Mouse (Mus musculus) hindbrain, embryonic 11.5 days (tissue): ENCODE results near the gene Brca2. TPM values are rescaled to one million over a fixed set of nuclear protein-coding genes. Genes with fewer than 3 reads are reported as not detected.

Experiments
- ATAC-seq: fragments of 200-750 bp; cut with Nextera tagmentation; 2 replicates; pipeline ENCODE4 v1.8.0; 2017; ENCODE audit warnings: mild to moderate bottlenecking, moderate TSS enrichment, moderate library complexity; ENCODE audit not compliant: low FRiP score
- DNase-seq: peaks from one replicate; pipeline ENCODE4 v3.0.0-alpha.2; 2015; ENCODE audit warnings: low spot score
- H3K27ac ChIP-seq: fragments of 300-500 bp; sonication (generic); 2 replicates; pipeline ENCODE4 v1.5.1; 2014; ENCODE audit warnings: mild to moderate bottlenecking, low read depth, low read length
- H3K27me3 ChIP-seq: fragments of 300-500 bp; sonication (generic); 2 replicates; pipeline ENCODE4 v1.6.1; 2014; ENCODE audit warnings: mild to moderate bottlenecking, low read length, moderate library complexity, mixed read lengths; ENCODE audit not compliant: control insufficient read depth, insufficient read depth
- H3K36me3 ChIP-seq: fragments of 300-500 bp; sonication (generic); 2 replicates; pipeline ENCODE4 v1.6.1; 2014; ENCODE audit warnings: mild to moderate bottlenecking, low read length, moderate library complexity, mixed read lengths; ENCODE audit not compliant: control insufficient read depth, insufficient read depth
- H3K4me1 ChIP-seq: fragments of 300-500 bp; sonication (generic); replicated peaks from 2 replicates; pipeline ENCODE4 v1.6.1; 2014; ENCODE audit warnings: low read length, mixed read lengths; ENCODE audit not compliant: control insufficient read depth, insufficient read depth
- H3K4me2 ChIP-seq: fragments of 300-500 bp; sonication (generic); replicated peaks from 2 replicates; pipeline ENCODE4 v1.6.1; 2014; ENCODE audit warnings: mild to moderate bottlenecking, low read depth, low read length
- H3K4me3 ChIP-seq: fragments of 300-500 bp; sonication (generic); 2 replicates; pipeline ENCODE4 v1.5.1; 2014; ENCODE audit warnings: low read depth, low read length
- H3K9ac ChIP-seq: fragments of 300-500 bp; sonication (generic); 2 replicates; pipeline ENCODE4 v1.6.1; 2014; ENCODE audit warnings: low read depth, low read length
- H3K9me3 ChIP-seq: fragments of 300-500 bp; sonication (generic); 2 replicates; pipeline ENCODE4 v1.6.1; 2016; ENCODE audit warnings: low read length; ENCODE audit not compliant: control insufficient read depth
- WGBS: fragments of 180-500 bp; shearing (Covaris S2); extraction: QIAGEN DNeasy Blood & Tissue Kit; methylation state at CpG from one replicate; pipeline ENCODE4 v1.1.7; 2014; 5-methylcytosine and 5-hydroxymethylcytosine counted together
- polyA plus RNA-seq: library from polyadenylated mRNA; unstranded; fragments of >200 nt; fragmentation: Nextera tagmentation; extraction: Ambion mirVana; gene quantifications from 2 replicates; pipeline ENCODE4 v1.2.1, GENCODE M21; 2014

The Brca2 gene
- polyA plus RNA-seq, 1 experiment from 2014 or later, result 25.8 TPM

GRCm38 (mm10) chr5:150592186-150592903 lies 69.9 kb downstream of the Brca2 start:
- Histone ChIP-seq H3K27me3 (peaks cover 20% of the 10 kb centered on the region), H3K4me3 (no peak overlapping the region), H3K36me3 (no peaks in the 10 kb centered on the region), H3K9ac (no peak overlapping the region), H3K27ac (no peak overlapping the region), H3K9me3 (no peaks in the 10 kb centered on the region), H3K4me2 (no peak overlapping the region), H3K4me1 (peaks cover 7% of the 10 kb centered on the region; the same call in 1 of the 2 replicates)
- no peak for ATAC-seq
- WGBS, result 74% methylated on average over 13 of the region's 13 CpGs
- no peak for DNase-seq

GRCm38 (mm10) chr5:150592904-150593755 lies 70.7 kb downstream of the Brca2 start:
- Histone ChIP-seq H3K9me3 (no peaks in the 10 kb centered on the region), H3K4me2 (peak overlapping the region; percentile 100), H3K27me3 (peaks cover 20% of the 10 kb centered on the region), H3K4me3 (peak overlapping the region; percentile 82), H3K9ac (peak overlapping the region; percentile 15; the same call in 1 of the 2 replicates), H3K27ac (no peak overlapping the region), H3K4me1 (peaks cover 7% of the 10 kb centered on the region; the same call in 1 of the 2 replicates), H3K36me3 (no peaks in the 10 kb centered on the region)
- DNase-seq (peak; percentile 41), ATAC-seq (peak; percentile 37; the same call in 1 of the 2 replicates)
- WGBS, result 10% methylated on average over 38 of the region's 40 CpGs

- 2% methylated on average over 61 of the region's 102 CpGs for whole genome bisulfite sequencing
- ATAC-seq, result peak; percentile 84
- Histone ChIP-seq H3K9me3 (no peaks in the 10 kb centered on the region), H3K9ac (peak overlapping the region; percentile 60), H3K4me1 (peaks cover 7% of the 10 kb centered on the region; the same call in 1 of the 2 replicates), H3K36me3 (no peaks in the 10 kb centered on the region), H3K27ac (no peak overlapping the region), H3K4me3 (peak overlapping the region; percentile 82), H3K4me2 (peak overlapping the region; percentile 100), H3K27me3 (peaks cover 20% of the 10 kb centered on the region)
- peak; percentile 63 for DNase-seq
Observed at GRCm38 (mm10) chr5:150593756-150594648, 71.6 kb downstream of the Brca2 start.

GRCm38 (mm10) chr5:150594649-150595339 lies 72.4 kb downstream of the Brca2 start:
- DNase-seq, result no peak
- no peaks in the 10 kb centered on the region for H3K36me3 ChIP-seq
- 7% methylated on average over 17 of the region's 17 CpGs for WGBS
- H3K4me1 ChIP-seq, result peaks cover 7% of the 10 kb centered on the region; the same call in 1 of the 2 replicates
- peak overlapping the region; percentile 82 for H3K4me3 ChIP-seq
- H3K27me3 ChIP-seq, result peaks cover 20% of the 10 kb centered on the region
- no peaks in the 10 kb centered on the region for H3K9me3 ChIP-seq
- ATAC-seq, result no peak
- peak overlapping the region; percentile 60; the same call in 1 of the 2 replicates for H3K9ac ChIP-seq
- H3K27ac ChIP-seq, result no peak overlapping the region
- H3K4me2 ChIP-seq, result peak overlapping the region; percentile 100

GRCm38 (mm10) chr5:150595366-150596016 lies 73.1 kb downstream of the Brca2 start:
- ATAC-seq (no peak), DNase-seq (peak; percentile 7)
- H3K4me3 ChIP-seq, result no peak overlapping the region
- H3K9me3 ChIP-seq, result no peaks in the 10 kb centered on the region
- H3K36me3 ChIP-seq, result no peaks in the 10 kb centered on the region
- no peak overlapping the region for H3K4me2 ChIP-seq
- H3K27ac ChIP-seq, result no peak overlapping the region
- H3K27me3 ChIP-seq, result peaks cover 20% of the 10 kb centered on the region
- H3K4me1 ChIP-seq, result peaks cover 7% of the 10 kb centered on the region; the same call in 1 of the 2 replicates
- H3K9ac ChIP-seq, result no peak overlapping the region
- 53% methylated on average over 11 of the region's 11 CpGs for WGBS

- DNase-seq, result no peak
- H3K4me2 ChIP-seq, result no peak within 1 kb of the TSS
- H3K9me3 ChIP-seq, result no peaks in the 10 kb centered on the region
- H3K27ac ChIP-seq, result no peak within 1 kb of the TSS
- no peak for ATAC-seq
- peaks cover 7% of the 10 kb centered on the region; the same call in 1 of the 2 replicates for H3K4me1 ChIP-seq
- H3K4me3 ChIP-seq, result no peak within 1 kb of the TSS
- no peaks in the 10 kb centered on the region for H3K36me3 ChIP-seq
- no peak within 1 kb of the TSS for H3K9ac ChIP-seq
- 87% methylated on average over 7 of the region's 7 CpGs for WGBS
- peaks cover 18% of the 10 kb centered on the region for H3K27me3 ChIP-seq
Observed at GRCm38 (mm10) chr5:150597088-150597487, 74.7 kb downstream of the Brca2 start, which contains the start of gene N4bp2l1. Gene N4bp2l1 (minus strand): TSS chr5:150597188.

- Histone ChIP-seq H3K9ac (no peak overlapping the region), H3K27me3 (peaks cover 9% of the 10 kb centered on the region), H3K36me3 (no peaks in the 10 kb centered on the region), H3K4me1 (peaks cover 4% of the 10 kb centered on the region; the same call in 1 of the 2 replicates), H3K4me3 (no peak overlapping the region), H3K9me3 (no peaks in the 10 kb centered on the region), H3K4me2 (no peak overlapping the region), H3K27ac (no peak overlapping the region)
- ATAC-seq (no peak), DNase-seq (no peak)
- 70% methylated on average over 21 of the region's 21 CpGs for WGBS
Observed at GRCm38 (mm10) chr5:150598202-150599119, 76.0 kb downstream of the Brca2 start.
